Mouse (Mus musculus) embryonic facial prominence, embryonic 15.5 days (tissue): ENCODE data around the gene Zc2hc1b. TPM values are rescaled to one million over a fixed set of nuclear protein-coding genes. Genes with fewer than 3 reads are reported as not detected.

Experiments used
- ATAC-seq: fragments of 200-750 bp; cut with Nextera tagmentation; 2 replicates; pipeline ENCODE4 v1.8.0; 2017; ENCODE audit warnings: low read depth, moderate TSS enrichment; ENCODE audit not compliant: insufficient number of reproducible peaks, low FRiP score, low TSS enrichment
- H3K27ac ChIP-seq: fragments of 300-500 bp; sonication (generic); replicated peaks from 2 replicates; pipeline ENCODE4 v1.5.1; 2015; ENCODE audit warnings: mild to moderate bottlenecking, inconsistent platforms
- H3K27me3 ChIP-seq: fragments of 300-500 bp; sonication (generic); 2 replicates; pipeline ENCODE4 v1.6.1; 2015; ENCODE audit warnings: inconsistent platforms
- H3K36me3 ChIP-seq: fragments of 300-500 bp; sonication (generic); 2 replicates; pipeline ENCODE4 v1.6.1; 2015; ENCODE audit warnings: mild to moderate bottlenecking, inconsistent platforms
- H3K4me1 ChIP-seq: fragments of 300-500 bp; sonication (generic); 2 replicates; pipeline ENCODE4 v1.6.1; 2015; ENCODE audit warnings: inconsistent platforms
- H3K4me2 ChIP-seq: fragments of 300-500 bp; sonication (generic); replicated peaks from 2 replicates; pipeline ENCODE4 v1.6.1; 2015; ENCODE audit warnings: mild to moderate bottlenecking, inconsistent platforms
- H3K4me3 ChIP-seq: fragments of 300-500 bp; sonication (generic); replicated peaks from 2 replicates; pipeline ENCODE4 v1.5.1; 2015; ENCODE audit warnings: mild to moderate bottlenecking, inconsistent platforms
- H3K9ac ChIP-seq: fragments of 300-500 bp; sonication (generic); 2 replicates; pipeline ENCODE4 v1.6.1; 2015; ENCODE audit warnings: inconsistent platforms
- H3K9me3 ChIP-seq: fragments of 300-500 bp; sonication (generic); replicated peaks from 2 replicates; pipeline ENCODE4 v1.6.1; 2016; ENCODE audit warnings: inconsistent platforms
- WGBS: fragments of 180-500 bp; shearing (Covaris S2); methylation state at CpG from one replicate; pipeline ENCODE4 v1.1.7; 2015; 5-methylcytosine and 5-hydroxymethylcytosine counted together
- polyA plus RNA-seq: library from polyadenylated mRNA; unstranded; fragments of >200 nt; fragmentation: Nextera tagmentation; extraction: Ambion mirVana; gene quantifications from 2 replicates; pipeline ENCODE4 v1.2.1, GENCODE M21; 2015

Zc2hc1b gene
- polyA plus RNA-seq, 1 experiment from 2014 or later: not detected

- Histone ChIP-seq H3K9ac (no peak overlapping the region), H3K4me3 (no peak overlapping the region), H3K27me3 (no peaks in the 10 kb centered on the region), H3K4me2 (no peak overlapping the region), H3K27ac (peak overlapping the region; percentile 83), H3K4me1 (peaks cover 25% of the 10 kb centered on the region), H3K9me3 (no peaks in the 10 kb centered on the region), H3K36me3 (0 out of 2 replicates have a peak, but pooled peaks cover 5% of the 10 kb centered on the region)
- ATAC-seq: no peak
- 39% methylated on average over 2 of the region's 2 CpGs for WGBS
Measured at GRCm38 (mm10) chr10:13171461-13171860, 6.4 kb downstream of the Zc2hc1b start.

- Histone ChIP-seq H3K4me3 (no peak overlapping the region), H3K9me3 (no peaks in the 10 kb centered on the region), H3K4me2 (no peak overlapping the region), H3K9ac (no peak overlapping the region), H3K36me3 (no peaks in the 10 kb centered on the region), H3K27me3 (no peaks in the 10 kb centered on the region), H3K4me1 (peaks cover 25% of the 10 kb centered on the region), H3K27ac (peak overlapping the region; percentile 83)
- ATAC-seq: peak; percentile 78
- 16% methylated on average over 12 of the region's 12 CpGs for WGBS
Measured at GRCm38 (mm10) chr10:13170739-13171448, 6.9 kb downstream of the Zc2hc1b start.

- 36% methylated on average over 5 of the region's 5 CpGs for WGBS
- ATAC-seq: no peak
- Histone ChIP-seq H3K27me3 (no peaks in the 10 kb centered on the region), H3K36me3 (no peaks in the 10 kb centered on the region), H3K4me3 (no peak overlapping the region), H3K27ac (peak overlapping the region; percentile 82), H3K4me1 (peaks cover 25% of the 10 kb centered on the region), H3K9me3 (no peaks in the 10 kb centered on the region), H3K4me2 (no peak overlapping the region), H3K9ac (no peak overlapping the region)
Measured at GRCm38 (mm10) chr10:13168461-13168860, 9.4 kb downstream of the Zc2hc1b start.

- H3K27me3 ChIP-seq: no peaks in the 10 kb centered on the region
- no peak overlapping the region for H3K4me3 ChIP-seq
- no peak overlapping the region for H3K27ac ChIP-seq
- 0 out of 2 replicates have a peak, but pooled peaks cover 3% of the 10 kb centered on the region for H3K9me3 ChIP-seq
- no peaks in the 10 kb centered on the region for H3K4me1 ChIP-seq
- WGBS: 79% methylated on average over 4 of the region's 4 CpGs
- ATAC-seq: no peak
- no peak overlapping the region for H3K9ac ChIP-seq
- no peaks in the 10 kb centered on the region for H3K36me3 ChIP-seq
- H3K4me2 ChIP-seq: no peak overlapping the region
Measured at GRCm38 (mm10) chr10:13162031-13162430, 15.8 kb downstream of the Zc2hc1b start.

GRCm38 (mm10) chr10:13160913-13161312 is 16.9 kb downstream of the Zc2hc1b start:
- H3K27me3 ChIP-seq: no peaks in the 10 kb centered on the region
- no peak overlapping the region for H3K9ac ChIP-seq
- ATAC-seq: no peak
- no peak overlapping the region for H3K4me3 ChIP-seq
- H3K9me3 ChIP-seq: 0 out of 2 replicates have a peak, but pooled peaks cover 3% of the 10 kb centered on the region
- H3K4me2 ChIP-seq: no peak overlapping the region
- H3K4me1 ChIP-seq: no peaks in the 10 kb centered on the region
- WGBS: 58% methylated on average over 4 of the region's 4 CpGs
- no peak overlapping the region for H3K27ac ChIP-seq
- no peaks in the 10 kb centered on the region for H3K36me3 ChIP-seq

GRCm38 (mm10) chr10:13155377-13155776 is 22.4 kb downstream of the Zc2hc1b start:
- Histone ChIP-seq H3K36me3 (no peaks in the 10 kb centered on the region), H3K4me1 (peaks cover 10% of the 10 kb centered on the region), H3K9me3 (0 out of 2 replicates have a peak, but pooled peaks cover 3% of the 10 kb centered on the region), H3K4me3 (no peak overlapping the region), H3K4me2 (no peak overlapping the region), H3K27ac (no peak overlapping the region), H3K9ac (no peak overlapping the region), H3K27me3 (no peaks in the 10 kb centered on the region)
- 83% methylated on average over 5 of the region's 5 CpGs for WGBS
- ATAC-seq: no peak

- Histone ChIP-seq H3K9ac (no peak overlapping the region), H3K4me2 (no peak overlapping the region), H3K27me3 (no peaks in the 10 kb centered on the region), H3K4me1 (peaks cover 10% of the 10 kb centered on the region), H3K27ac (no peak overlapping the region; the same call in 1 of the 2 replicates), H3K36me3 (no peaks in the 10 kb centered on the region), H3K9me3 (no peaks in the 10 kb centered on the region), H3K4me3 (no peak overlapping the region)
- WGBS: 71% methylated on average over 4 of the region's 4 CpGs
- no peak for ATAC-seq
Measured at GRCm38 (mm10) chr10:13152811-13153364, 24.9 kb downstream of the Zc2hc1b start.

- Histone ChIP-seq H3K36me3 (no peaks in the 10 kb centered on the region), H3K27me3 (no peaks in the 10 kb centered on the region), H3K27ac (peak overlapping the region; percentile 58; the same call in 1 of the 2 replicates), H3K4me2 (no peak overlapping the region), H3K4me3 (no peak overlapping the region), H3K9ac (no peak overlapping the region), H3K9me3 (no peaks in the 10 kb centered on the region), H3K4me1 (peaks cover 10% of the 10 kb centered on the region)
- 69% methylated on average over 5 of the region's 5 CpGs for WGBS
- no peak for ATAC-seq
Measured at GRCm38 (mm10) chr10:13151353-13151752, 26.5 kb downstream of the Zc2hc1b start.

- H3K27me3 ChIP-seq: no peaks in the 10 kb centered on the region
- no peak overlapping the region for H3K4me2 ChIP-seq
- H3K4me1 ChIP-seq: peaks cover 10% of the 10 kb centered on the region
- WGBS: 49% methylated on average over 3 of the region's 3 CpGs
- peak overlapping the region; percentile 58 for H3K27ac ChIP-seq
- H3K36me3 ChIP-seq: no peaks in the 10 kb centered on the region
- H3K9ac ChIP-seq: no peak overlapping the region
- ATAC-seq: no peak; the same call in 1 of the 2 replicates
- no peaks in the 10 kb centered on the region for H3K9me3 ChIP-seq
- no peak overlapping the region for H3K4me3 ChIP-seq
Measured at GRCm38 (mm10) chr10:13150435-13150834, 27.4 kb downstream of the Zc2hc1b start.

GRCm38 (mm10) chr10:13140434-13140833 is 37.4 kb downstream of the Zc2hc1b start:
- Histone ChIP-seq H3K4me3 (no peak overlapping the region), H3K4me2 (no peak overlapping the region), H3K9me3 (no peaks in the 10 kb centered on the region), H3K27me3 (no peaks in the 10 kb centered on the region), H3K36me3 (no peaks in the 10 kb centered on the region), H3K9ac (no peak overlapping the region), H3K27ac (peak overlapping the region; percentile 22; the same call in 1 of the 2 replicates), H3K4me1 (peaks cover 11% of the 10 kb centered on the region; the same call in 1 of the 2 replicates)
- WGBS: 41% methylated on average over 2 of the region's 2 CpGs
- ATAC-seq: no peak

GRCm38 (mm10) chr10:13137906-13138305 is 39.9 kb downstream of the Zc2hc1b start:
- H3K4me1 ChIP-seq: peaks cover 11% of the 10 kb centered on the region; the same call in 1 of the 2 replicates
- H3K36me3 ChIP-seq: no peaks in the 10 kb centered on the region
- no peak overlapping the region for H3K4me2 ChIP-seq
- H3K4me3 ChIP-seq: no peak overlapping the region
- no peak overlapping the region for H3K27ac ChIP-seq
- no peaks in the 10 kb centered on the region for H3K27me3 ChIP-seq
- 85% methylated on average over 6 of the region's 6 CpGs for WGBS
- no peak overlapping the region for H3K9ac ChIP-seq
- ATAC-seq: no peak
- no peaks in the 10 kb centered on the region for H3K9me3 ChIP-seq
